Mouse (Mus musculus): ENCODE measurements around the gene Snx20. TPM values are rescaled to one million over a fixed set of nuclear protein-coding genes. Genes with fewer than 3 reads are reported as not detected.

Snx20 gene
- total and polyA plus RNA-seq, 3 experiments, result 69.1 to 117 (median 93.1) TPM

DNA sequence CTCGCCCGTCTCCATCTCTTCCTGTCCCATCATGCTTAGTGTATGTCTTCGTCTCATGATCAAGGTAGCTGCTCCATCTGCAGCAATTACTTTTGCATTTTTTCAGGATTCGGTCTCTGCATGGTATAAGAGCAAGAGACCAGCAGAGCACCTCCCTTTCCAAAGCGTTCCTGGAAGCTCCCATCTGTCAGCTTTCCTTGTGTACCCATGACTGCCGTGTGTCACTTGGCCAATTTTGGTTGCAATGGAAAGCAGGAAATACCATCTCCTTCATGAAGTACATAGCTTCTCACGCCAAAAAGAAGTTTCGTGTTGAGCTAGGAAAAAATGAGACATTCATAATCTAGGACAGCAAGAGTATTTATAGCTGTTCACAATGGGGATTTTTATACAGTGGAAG is 45.1 kb upstream of the Snx20 start:
- DNase-seq (ENCODE audit: extremely low read depth), result no peak
- Histone ChIP-seq H3K9ac (ENCODE audit: insufficient read depth, low read depth) (no peak overlapping the region), H3K9me3 (replicated peaks; ENCODE audit: low read length) (peaks cover 8% of the 10 kb centered on the region), H3K27ac (ENCODE audit: insufficient read depth, low read depth) (no peak overlapping the region), H3K79me2 (replicated peaks; ENCODE audit: control insufficient read depth, extremely low read depth, insufficient read depth, poor library complexity, severe bottlenecking) (no peaks in the 10 kb centered on the region), H3K36me3 (replicated peaks in 1 of 2; ENCODE audit: control insufficient read depth in 1 of 2, insufficient read depth in 1 of 2, low read length in 1 of 2) (peaks cover 68 to 90% of the 10 kb centered on the region in 2 experiments), H3K4me1 (ENCODE audit: control insufficient read depth in 1 of 2, insufficient read depth in 2 of 2) (peaks cover 0 to 35% of the 10 kb centered on the region in 2 experiments; a peak in 2 of 4 replicates), H3K4me2 (ENCODE audit: insufficient read depth, low read depth, poor library complexity, severe bottlenecking) (no peak overlapping the region), H3K4me3 (replicated peaks in 1 of 3; ENCODE audit: low read depth in 2 of 3, low read length in 2 of 3, poor library complexity in 1 of 3) (no peak overlapping the region), H3K27me3 (replicated peaks) (no peaks in the 10 kb centered on the region)
- dilution Hi-C loops (cut with MboI; ENCODE audit: extremely low pct_ligation_motif_present, extremely low pct_unique_long_range_greater_than_20kb, low sequenced_read_pairs), result no loop called here
- TF ChIP-seq MAFK (IDR thresholded peaks at IDR 0.05; ENCODE audit: insufficient replicate concordance, low read length) (no peak), TBP (conservative IDR thresholded peaks at IDR 0.05; ENCODE audit: low read depth, low read length) (no peak), NELFE (IDR thresholded peaks at IDR 0.05; ENCODE audit: low read depth, low read length) (no peak), ELF1 (IDR thresholded peaks at IDR 0.05; ENCODE audit: low read depth, low read length) (no peak), BHLHE40 (IDR thresholded peaks at IDR 0.05; ENCODE audit: low read depth, low read length) (no peak), TCF12 (IDR thresholded peaks at IDR 0.05; ENCODE audit: low read depth, low read length) (no peak), USF1 (IDR thresholded peaks at IDR 0.05; ENCODE audit: low read depth, low read length) (no peak), RAD21 (IDR thresholded peaks at IDR 0.05; ENCODE audit: low read depth, low read length) (no peak), IRF4 (IDR thresholded peaks at IDR 0.05; ENCODE audit: low read depth, low read length) (no peak), CHD1 (IDR thresholded peaks at IDR 0.05; ENCODE audit: low read depth, low read length) (no peak), HCFC1 (IDR thresholded peaks at IDR 0.05; ENCODE audit: low read depth, low read length) (no peak), ZC3H11A (IDR thresholded peaks at IDR 0.05; ENCODE audit: low read depth, low read length) (no peak)
- in situ Hi-C loops (cut with MboI; ENCODE audit: low pct_ligation_motif_present, low pct_unique_long_range_greater_than_20kb, low sequenced_read_pairs), result no loop called here

- H3K4me3 ChIP-seq (replicated peaks in 1 of 3; ENCODE audit: low read depth in 2 of 3, low read length in 2 of 3, poor library complexity in 1 of 3), result no peak overlapping the region
- H3K4me1 ChIP-seq (ENCODE audit: control insufficient read depth in 1 of 2, insufficient read depth in 2 of 2), result peaks cover 0 to 39% of the 10 kb centered on the region in 2 experiments; a peak in 2 of 4 replicates
- no peak overlapping the region for H3K4me2 ChIP-seq (ENCODE audit: insufficient read depth, low read depth, poor library complexity, severe bottlenecking)
- peaks cover 69 to 90% of the 10 kb centered on the region in 2 experiments for H3K36me3 ChIP-seq (replicated peaks in 1 of 2; ENCODE audit: control insufficient read depth in 1 of 2, insufficient read depth in 1 of 2, low read length in 1 of 2)
- TF ChIP-seq NRF1 (IDR thresholded peaks at IDR 0.05; ENCODE audit: low read depth, low read length) (no peak), RCOR1 (conservative IDR thresholded peaks at IDR 0.05; ENCODE audit: low read depth, low read length) (no peak), MAZ (IDR thresholded peaks at IDR 0.05; ENCODE audit: low read depth, low read length) (no peak), EP300 (IDR thresholded peaks at IDR 0.05; ENCODE audit: low read length) (no peak), JUN (IDR thresholded peaks at IDR 0.05; ENCODE audit: insufficient read depth, low read depth, low read length) (no peak), CHD1 (IDR thresholded peaks at IDR 0.05; ENCODE audit: low read depth, low read length) (no peak), ZMIZ1 (IDR thresholded peaks at IDR 0.05; ENCODE audit: low read depth, low read length) (no peak), POLR2A (IDR thresholded peaks at IDR 0.05; ENCODE audit: low read depth, low read length) (no peak), HCFC1 (IDR thresholded peaks at IDR 0.05; ENCODE audit: low read depth, low read length) (no peak), KAT2A (IDR thresholded peaks at IDR 0.05; ENCODE audit: insufficient replicate concordance, low read length) (no peak), USF2 (conservative IDR thresholded peaks at IDR 0.05; ENCODE audit: low read depth, low read length) (no peak), IRF4 (IDR thresholded peaks at IDR 0.05; ENCODE audit: low read depth, low read length) (no peak)
- no peaks in the 10 kb centered on the region for H3K27me3 ChIP-seq (replicated peaks)
- in situ Hi-C loops (cut with MboI; ENCODE audit: low pct_ligation_motif_present, low pct_unique_long_range_greater_than_20kb, low sequenced_read_pairs) (no loop called here), dilution Hi-C loops (cut with MboI; ENCODE audit: extremely low pct_ligation_motif_present, extremely low pct_unique_long_range_greater_than_20kb, low sequenced_read_pairs) (no loop called here)
- peaks cover 8% of the 10 kb centered on the region for H3K9me3 ChIP-seq (replicated peaks; ENCODE audit: low read length)
- H3K27ac ChIP-seq (ENCODE audit: insufficient read depth, low read depth), result no peak overlapping the region
- DNase-seq (ENCODE audit: extremely low read depth), result no peak
- H3K79me2 ChIP-seq (replicated peaks; ENCODE audit: control insufficient read depth, extremely low read depth, insufficient read depth, poor library complexity, severe bottlenecking), result no peaks in the 10 kb centered on the region
- no peak overlapping the region for H3K9ac ChIP-seq (ENCODE audit: insufficient read depth, low read depth)
These were observed 44.6 kb upstream of the Snx20 start for GRCm38 (mm10) chr8:88680566-88680965.
